Mouse (Mus musculus): ENCODE measurements around the gene Itgb4.
"Not testable (repeated sequence)": the region's sequence is repeated elsewhere in the genome, so short reads cannot be mapped to it uniquely, and the experiment has no call there.

Itgb4 gene

DNA sequence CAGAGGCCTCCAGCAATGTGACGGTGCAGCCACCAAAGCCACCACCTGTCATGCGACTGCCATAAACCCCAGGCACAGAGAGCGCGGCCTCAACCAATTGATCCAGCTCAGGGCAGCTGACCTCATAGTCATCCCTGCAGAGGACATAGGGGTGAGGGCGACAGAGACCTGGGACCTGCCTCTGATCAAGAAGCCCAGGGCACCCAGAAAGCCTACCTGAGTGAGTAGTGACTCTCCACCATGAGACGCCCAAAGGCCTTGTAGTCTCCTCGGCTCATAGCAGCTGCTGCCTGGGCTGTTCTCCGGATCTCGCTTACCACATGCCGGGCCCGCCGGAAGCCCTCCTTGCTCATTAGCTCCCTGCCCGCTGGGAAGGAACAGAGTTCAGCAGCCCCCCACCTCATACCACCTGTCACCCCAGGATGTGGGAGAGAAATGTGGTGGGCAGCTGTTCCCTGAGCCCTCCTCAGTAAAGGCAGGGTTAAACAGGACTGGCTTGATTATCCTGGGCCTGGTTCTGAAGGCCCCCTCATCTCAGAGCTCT, 34.4 kb downstream of the Itgb4 start:
- in situ Hi-C loops (cut with MboI) = loop anchor here (5.0 kb wide), 1 partner anchor 77 kb away; the partner anchor contains the start of genes Recql5 and Sap30bp

- in situ Hi-C loops (cut with MboI) = loop anchor here (5.0 kb wide), 1 partner anchor 77 kb away; the partner anchor contains the start of genes Recql5 and Sap30bp
These were observed 35.2 kb downstream of the Itgb4 start for GRCm38 (mm10) chr11:116009661-116010060.

- in situ Hi-C loops (cut with MboI) = no loop called here
These were observed 35.6 kb downstream of the Itgb4 start for GRCm38 (mm10) chr11:116010146-116010545.

DNA sequence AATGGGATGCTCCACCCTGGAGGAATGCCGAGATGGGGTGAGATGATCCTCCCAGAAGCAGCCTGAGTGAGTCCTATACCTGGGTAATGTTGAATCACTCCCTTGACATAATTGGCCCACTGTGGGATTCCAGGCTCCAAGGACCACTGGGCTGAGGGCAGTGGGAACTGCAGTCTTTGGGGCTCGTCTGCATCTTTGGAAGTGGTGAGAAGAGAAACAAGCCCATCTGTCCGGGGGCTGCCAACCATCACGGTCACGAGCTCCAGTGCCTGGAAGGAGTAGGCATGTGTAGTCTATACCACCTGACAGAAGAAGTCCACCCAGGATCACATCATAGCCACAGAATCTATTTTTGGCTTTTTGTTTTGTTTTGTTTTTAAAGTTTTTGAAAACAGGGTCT, 36.4 kb downstream of the Itgb4 start:
- in situ Hi-C loops (cut with MboI) = no loop called here

DNA sequence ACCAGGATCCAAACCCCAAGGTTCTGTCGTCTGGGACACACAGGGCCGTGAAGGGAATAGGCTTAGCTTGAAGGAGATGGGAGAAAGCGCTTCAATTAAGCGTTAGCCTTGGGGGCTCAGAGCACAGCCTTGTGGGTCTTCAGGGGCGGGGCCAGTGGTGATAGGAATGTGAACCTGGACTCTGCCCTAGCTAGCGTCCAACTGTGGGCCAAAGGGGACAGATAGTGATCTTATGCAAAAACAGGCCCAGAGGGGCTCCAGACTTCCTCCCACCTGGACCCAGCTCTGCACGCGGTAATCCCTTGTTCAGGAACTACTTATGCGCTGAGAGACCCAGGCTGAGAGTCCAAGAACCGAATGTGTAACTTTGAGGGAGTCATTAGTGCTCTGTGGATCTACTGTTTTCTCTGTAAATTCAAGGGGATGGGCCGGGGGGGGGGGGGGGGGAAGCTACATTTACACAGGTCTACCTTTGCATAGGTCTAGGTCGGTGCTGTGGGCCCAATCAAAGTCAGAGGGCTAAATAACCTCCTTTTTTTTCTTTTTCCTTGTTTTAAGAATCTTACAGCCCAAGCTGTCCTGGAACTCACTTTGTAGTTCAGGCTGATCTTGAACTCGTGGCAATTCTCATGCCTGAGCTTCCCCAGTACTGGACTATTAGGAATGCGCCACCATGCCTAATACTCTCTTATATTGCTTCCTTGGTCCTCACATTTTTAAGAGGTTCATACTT, 37.2 kb downstream of the Itgb4 start:
- in situ Hi-C loops (cut with MboI) = no loop called here

- in situ Hi-C loops (cut with MboI) = no loop called here
These were observed 37.9 kb downstream of the Itgb4 start, which contains the start of gene Galk1 for GRCm38 (mm10) chr11:116012262-116012947. Gene Galk1 (minus strand): TSS chr11:116012719.

- in situ Hi-C loops (cut with MboI) = no loop called here
These were observed 40.3 kb downstream of the Itgb4 start for GRCm38 (mm10) chr11:116014821-116015220.

- in situ Hi-C loops (cut with MboI) = no loop called here
These were observed 43.6 kb downstream of the Itgb4 start for GRCm38 (mm10) chr11:116018106-116018505.

- in situ Hi-C loops (cut with MboI) = not testable (repeated sequence)
These were observed 44.4 kb downstream of the Itgb4 start for GRCm38 (mm10) chr11:116018867-116019266.

DNA sequence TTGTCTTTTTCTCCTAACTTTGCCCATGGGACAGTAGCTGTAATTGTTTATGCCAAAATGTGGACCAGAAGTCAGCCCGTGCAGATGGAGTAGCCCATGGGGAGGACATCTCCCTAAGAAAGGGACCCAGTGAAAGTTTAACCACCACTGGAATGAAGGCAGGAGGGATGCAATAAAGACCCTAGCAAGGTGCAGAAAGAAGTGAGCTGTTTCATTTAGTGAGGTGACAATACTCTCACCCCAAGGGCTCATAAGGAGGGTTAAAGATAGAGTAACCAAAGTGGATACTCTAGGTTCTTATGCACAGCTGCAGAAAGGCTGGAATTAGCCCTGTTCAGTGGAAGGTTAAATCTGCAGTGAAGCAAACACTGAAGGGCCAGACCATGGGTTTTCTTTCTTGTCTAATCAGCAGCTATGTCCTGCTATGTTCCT, 44.9 kb downstream of the Itgb4 start:
- in situ Hi-C loops (cut with MboI) = no loop called here

DNA sequence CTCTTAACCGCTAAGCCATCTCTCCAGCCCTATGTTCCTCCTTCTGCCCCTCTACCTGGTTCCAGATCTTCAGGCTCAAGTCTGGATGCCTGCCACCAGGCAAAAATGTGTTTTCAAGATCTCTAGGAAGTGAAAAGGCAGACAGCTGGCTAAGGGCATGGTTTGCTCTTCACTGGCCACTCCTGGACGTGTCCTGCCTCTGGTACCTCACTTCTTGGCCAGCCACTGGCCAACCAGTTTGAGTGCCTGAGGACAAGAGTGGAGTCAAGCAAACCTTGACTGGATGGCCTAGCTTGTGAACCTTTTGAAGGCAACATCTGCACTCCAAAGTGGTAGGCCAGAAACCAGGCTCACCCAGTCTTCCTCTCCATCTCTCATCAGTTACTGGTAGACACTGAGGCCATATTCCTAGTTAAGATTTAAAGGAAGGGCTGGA, 45.5 kb downstream of the Itgb4 start:
- in situ Hi-C loops (cut with MboI) = no loop called here

DNA sequence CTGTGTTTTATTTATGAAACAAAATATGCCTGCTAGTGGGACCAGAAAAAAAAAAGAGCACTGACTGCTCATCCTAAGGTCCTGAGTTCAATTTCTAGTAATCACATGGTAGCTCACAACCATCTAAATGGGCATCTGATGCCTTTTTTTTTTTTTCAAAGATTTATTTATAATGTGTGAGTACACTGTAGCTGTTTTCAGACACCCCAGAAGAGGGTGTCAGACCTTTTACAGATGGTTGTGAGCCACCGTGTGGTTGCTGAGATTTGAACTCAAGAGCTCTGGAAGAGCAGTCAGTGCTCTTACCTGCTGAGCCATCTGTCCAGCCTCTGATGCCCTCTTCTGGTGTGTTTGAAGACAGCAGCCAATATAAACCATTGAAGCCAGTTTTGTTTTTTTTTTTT, 46.0 kb downstream of the Itgb4 start:
- in situ Hi-C loops (cut with MboI) = no loop called here

DNA sequence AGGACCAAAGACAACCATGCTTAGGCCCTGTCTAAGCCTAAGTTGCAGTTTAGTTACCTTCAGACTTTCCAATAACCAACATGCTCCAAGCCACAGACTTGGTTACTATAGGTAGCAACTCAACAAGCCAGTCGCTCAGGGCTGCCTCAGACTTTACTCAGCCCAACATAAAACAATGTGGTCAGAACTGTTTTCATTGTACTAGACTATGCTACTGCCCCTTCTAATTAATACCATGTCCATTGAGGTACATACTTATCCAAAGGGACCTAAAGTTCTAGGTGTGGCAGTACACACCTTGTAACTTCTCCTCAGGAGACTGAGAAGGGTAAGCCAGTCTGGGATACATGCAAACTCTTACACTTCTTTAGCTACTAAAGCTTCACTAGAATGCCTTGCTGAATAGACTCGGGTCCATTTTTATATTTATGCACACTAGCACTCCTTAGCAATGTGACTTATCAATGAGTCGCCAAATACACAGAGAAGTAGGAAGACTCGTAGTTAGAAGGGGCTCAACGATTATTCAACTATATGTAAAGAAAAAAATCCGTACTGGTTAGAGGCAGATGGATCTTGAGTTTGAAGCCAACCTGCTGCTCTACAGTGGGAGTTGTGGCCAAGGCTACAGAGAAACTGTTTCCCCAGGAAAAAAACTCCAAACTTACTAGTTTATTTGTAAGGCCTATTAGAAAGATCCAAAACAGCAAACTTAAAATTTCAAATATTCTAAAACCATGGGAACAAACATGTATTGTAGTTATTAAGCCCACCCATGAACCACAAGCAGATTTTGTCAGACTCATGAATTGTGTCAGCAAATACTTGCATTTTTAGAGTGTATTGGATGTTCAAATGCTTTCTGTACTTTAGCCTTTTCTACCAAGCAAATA, 47.1 kb downstream of the Itgb4 start:
- in situ Hi-C loops (cut with MboI) = no loop called here

- in situ Hi-C loops (cut with MboI) = no loop called here
These were observed 47.8 kb downstream of the Itgb4 start for GRCm38 (mm10) chr11:116022256-116022780.

DNA sequence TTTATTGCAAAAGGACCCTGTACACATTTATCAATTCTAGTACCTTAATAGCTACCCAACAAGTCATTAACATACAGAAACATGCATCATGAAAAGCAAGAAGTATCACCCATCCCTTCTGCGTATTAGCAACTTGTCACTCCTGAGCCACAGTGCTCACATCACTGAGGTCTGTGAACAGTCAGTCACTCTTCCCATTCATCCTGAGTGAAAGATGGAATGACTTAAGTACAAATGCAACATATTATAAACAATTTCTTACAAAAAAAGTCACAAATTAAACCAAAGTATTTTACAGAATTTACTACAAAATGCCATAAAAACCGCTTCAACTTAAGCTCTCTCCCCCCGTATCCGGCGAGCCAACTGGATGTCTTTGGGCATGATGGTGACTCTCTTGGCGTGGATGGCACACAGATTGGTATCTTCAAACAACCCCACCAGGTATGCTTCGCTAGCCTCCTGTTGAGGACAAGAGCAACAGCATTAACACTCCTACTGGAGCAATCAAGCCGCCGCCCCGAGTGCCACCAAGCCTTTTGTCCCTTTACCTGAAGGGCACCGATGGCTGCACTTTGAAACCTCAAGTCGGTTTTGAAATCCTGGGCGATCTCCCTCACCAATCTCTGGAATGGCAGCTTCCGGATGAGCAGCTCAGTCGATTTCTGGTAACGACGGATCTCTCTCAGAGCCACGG, 48.7 kb downstream of the Itgb4 start:
- in situ Hi-C loops (cut with MboI) = not testable (repeated sequence)

DNA sequence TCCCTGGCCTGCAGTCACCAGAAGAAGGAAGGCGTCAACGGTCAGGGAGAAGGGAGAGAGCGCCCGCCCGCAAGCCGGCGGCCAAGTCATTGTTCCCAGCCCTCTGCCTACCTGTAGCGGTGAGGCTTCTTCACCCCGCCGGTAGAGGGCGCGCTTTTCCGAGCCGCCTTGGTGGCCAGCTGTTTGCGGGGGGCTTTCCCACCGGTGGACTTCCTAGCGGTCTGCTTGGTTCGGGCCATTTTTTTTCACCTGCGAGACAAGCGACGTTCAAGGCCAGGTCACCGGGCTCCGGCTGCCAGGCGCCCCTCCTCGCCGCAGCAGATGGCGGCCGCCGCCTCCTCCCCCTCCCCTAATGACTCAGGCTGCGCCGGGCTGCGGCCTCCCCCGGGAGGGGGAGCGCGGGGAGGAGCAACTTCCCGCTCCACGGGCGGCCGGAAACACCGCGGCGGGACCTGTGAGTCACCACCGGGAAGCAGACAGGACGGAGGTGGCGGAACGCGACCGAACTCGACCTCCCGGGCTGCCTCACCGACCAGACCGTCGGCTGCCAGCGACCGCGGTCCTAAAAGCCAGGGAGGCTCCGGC, 49.4 kb downstream of the Itgb4 start:
- in situ Hi-C loops (cut with MboI) = no loop called here

DNA sequence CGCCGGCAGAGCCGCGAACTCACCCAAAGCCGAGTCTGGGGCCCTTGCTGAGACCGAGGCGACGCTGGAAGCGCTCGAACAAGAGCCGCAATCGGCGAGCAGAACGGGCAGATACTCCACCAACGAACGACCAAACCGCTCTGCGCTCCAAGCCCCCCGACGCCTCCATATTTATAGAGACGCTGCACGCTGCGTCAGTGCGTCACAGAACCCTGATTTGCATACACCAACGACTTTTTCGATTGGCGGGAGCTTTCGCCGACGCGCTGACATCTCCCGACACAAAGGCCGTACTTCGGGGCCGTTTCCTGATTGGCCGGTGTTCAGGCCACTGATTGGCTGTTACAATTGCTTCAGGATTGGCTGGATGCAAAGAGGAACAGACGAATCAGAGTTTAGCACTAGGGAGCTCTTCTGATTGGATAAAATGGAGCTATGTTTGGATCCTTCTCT, 49.9 kb downstream of the Itgb4 start:
- in situ Hi-C loops (cut with MboI) = no loop called here

GRCm38 (mm10) chr11:116025056-116025845, 50.7 kb downstream of the Itgb4 start:
- in situ Hi-C loops (cut with MboI) = no loop called here

- in situ Hi-C loops (cut with MboI) = no loop called here
These were observed 53.2 kb downstream of the Itgb4 start, which contains the start of gene H3f3b for GRCm38 (mm10) chr11:116027756-116028155. Gene H3f3b (minus strand): TSS chr11:116027962.

Data from mature B cell (primary cell).